Mouse (Mus musculus) G1E-ER4 (cell line): ENCODE measurements around the gene Lca5l. TPM values are rescaled to one million over a fixed set of nuclear protein-coding genes. Genes with fewer than 3 reads are reported as not detected.

Source experiments
- GATA1 ChIP-seq: IDR thresholded peaks from one replicate; pipeline ENCODE4 v1.8.0; 2012; ENCODE audit warnings: low read length, inconsistent platforms
- polyA plus RNA-seq: library from polyadenylated mRNA; stranded (reverse); fragments of >175 nt; gene quantifications from 2 replicates; pipeline ENCODE4 v1.2.3, GENCODE M21; 2012

Gene Lca5l
- polyA plus RNA-seq = not detected in 2 replicates

DNA sequence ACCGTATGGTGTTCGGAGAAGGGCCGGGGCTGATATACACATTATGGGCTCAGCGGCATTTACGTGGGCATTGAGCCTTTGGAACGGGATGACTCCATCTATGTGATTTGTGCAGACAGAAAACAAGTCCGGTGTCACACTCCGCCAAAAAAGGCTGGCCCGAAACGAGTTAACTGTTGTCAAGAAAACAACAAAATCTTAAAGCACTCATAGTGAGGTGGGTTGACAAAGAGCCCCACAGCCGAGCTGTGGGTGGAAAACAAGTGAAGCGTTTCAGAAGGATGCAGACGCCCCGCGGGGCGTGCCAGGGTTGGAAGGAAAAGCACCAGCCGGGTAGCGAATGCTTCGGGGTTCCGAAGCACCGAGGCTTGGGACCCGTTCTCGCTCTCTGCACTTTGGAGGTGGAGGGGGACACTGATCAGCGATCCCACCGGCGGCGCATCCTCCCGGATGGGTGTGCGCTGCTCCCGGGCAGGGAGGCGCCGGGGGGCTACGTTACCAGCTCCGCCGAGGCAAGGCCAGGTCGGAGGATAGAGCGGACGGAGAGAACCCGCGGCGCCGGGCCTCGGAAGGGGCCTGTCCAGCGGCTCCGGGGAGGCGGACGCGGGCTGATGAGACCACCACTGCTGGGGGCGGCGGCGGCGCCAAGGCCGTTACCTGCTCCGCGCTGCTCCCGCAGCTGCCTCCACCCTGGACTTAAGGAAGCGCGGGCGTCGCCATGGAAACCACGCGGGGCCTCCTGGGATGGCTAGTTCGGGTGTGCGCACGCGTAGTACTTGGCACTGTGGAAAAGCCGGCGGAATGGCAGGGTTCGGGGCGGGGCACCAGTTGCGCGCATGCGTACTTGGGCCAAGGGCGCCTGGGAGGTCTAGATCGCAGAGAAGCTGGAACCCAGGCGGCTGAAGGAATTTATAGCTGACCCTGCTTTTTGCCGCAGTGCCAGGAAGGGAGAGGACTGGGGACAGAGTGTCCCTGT lies at the start of gene Lca5l:
Lca5l (minus strand) TSS at position 741 of the 976 bp plus-strand sequence.
- TF ChIP-seq GATA1 = no peak

- TF ChIP-seq GATA1 = no peak
Measured at GRCm38 (mm10) chr16:96235366-96235970, 43.4 kb upstream of the Lca5l start, which contains the start of gene B3galt5. Gene B3galt5 (plus strand): TSS chr16:96235801.

GRCm38 (mm10) chr16:96233996-96234395 lies 41.9 kb upstream of the Lca5l start:
- TF ChIP-seq GATA1 = no peak

DNA sequence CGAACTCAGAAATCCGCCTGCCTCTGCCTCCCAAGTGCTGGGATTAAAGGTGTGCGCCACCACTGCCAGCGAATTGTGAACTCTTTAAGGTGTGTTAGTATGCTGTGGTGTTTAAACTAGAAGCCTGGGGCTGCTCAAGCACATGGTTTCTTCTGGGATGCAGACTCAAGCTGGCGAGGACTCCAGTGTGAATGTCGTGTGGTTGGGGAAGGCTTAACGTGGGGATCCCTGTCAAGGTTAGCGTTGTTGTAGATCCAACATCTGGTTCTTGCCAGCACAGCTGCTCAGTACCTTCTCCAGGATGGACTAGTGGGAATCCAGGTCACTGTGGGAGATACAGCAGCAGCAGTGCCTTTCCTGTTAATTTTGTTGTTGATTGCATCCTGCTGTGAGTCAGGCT lies 39.9 kb upstream of the Lca5l start:
- TF ChIP-seq GATA1 = no peak

DNA sequence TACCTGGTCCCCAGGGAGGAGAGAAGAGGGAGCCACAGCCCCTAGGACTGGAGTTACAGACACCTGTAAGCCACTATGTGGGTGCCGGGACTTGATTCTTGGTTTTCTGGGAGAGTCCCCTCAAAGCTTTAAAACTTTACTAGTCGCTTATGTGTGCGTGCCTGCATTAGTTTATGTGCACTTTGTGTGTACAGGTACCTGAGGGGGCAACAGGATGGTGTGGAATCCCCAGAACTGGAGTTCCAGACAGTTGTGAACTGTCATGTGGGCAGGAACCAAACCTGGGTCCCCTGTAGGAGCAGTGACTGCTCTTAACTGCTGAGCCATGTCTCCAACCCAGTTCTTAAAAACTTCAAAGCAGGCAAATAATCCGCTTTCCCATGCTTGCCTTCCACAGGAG lies 39.2 kb upstream of the Lca5l start:
- no peak for TF ChIP-seq GATA1

- TF ChIP-seq GATA1 = no peak
Measured at GRCm38 (mm10) chr16:96230411-96230810, 38.3 kb upstream of the Lca5l start.

- TF ChIP-seq GATA1 = no peak
Measured at GRCm38 (mm10) chr16:96229044-96229555, 37.0 kb upstream of the Lca5l start.

DNA sequence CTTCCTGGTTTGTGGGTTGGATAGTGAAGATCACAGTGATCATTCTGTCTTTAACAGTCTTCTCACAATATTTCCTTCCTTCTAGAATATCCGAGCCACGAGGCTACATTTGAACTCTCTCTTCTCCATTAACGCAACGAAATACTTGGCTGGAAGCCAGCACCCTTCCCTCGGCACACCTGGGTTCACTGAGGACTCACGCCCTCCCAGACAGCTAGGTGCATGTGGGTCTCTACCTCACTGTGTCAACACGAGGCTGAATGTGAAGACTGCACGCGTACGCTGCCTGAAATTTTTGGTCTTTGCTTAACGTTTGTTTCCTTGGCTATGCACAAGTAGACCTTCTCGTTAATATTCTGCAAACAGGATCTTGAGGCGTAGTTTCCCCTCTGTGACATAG lies 36.4 kb upstream of the Lca5l start:
- no peak for TF ChIP-seq GATA1

DNA sequence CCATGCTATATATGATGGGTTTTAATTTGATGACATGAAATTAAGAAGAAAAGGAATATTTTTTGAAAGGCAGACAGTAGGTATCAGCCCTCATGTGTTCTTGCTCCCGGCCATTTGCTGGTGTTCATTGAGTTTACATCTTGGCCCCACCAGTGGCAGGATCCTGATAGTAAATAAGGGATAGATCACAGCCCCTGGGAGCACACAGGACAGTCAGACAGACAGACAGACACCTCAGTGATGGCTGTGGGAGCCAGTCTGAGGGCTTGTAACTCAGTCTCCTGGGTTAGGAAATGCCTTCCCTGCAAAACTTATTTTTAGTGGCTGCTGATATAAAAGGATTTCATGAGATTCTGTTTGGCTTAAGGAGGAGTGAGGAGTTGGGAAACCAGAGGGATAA lies 30.4 kb upstream of the Lca5l start:
- TF ChIP-seq GATA1 = no peak

DNA sequence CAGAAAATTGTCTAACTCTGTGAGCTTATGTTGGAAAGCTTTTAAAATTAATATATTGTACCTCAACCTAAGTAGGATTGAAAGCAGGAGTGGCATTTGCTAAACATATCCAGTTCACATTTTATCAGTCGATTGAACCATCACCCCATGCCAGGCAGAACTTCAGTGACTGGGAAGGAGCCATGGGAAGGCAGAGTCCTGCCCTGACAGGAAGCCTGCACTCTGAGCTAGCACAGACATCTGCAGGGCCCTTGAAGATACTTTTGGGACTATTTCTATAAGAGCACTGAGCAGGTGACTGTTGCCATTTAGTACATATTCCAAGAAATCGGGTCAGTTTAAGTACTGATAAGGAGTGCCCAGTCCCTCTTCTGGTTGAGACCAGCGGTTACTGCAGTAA lies 29.9 kb upstream of the Lca5l start:
- TF ChIP-seq GATA1 = no peak

DNA sequence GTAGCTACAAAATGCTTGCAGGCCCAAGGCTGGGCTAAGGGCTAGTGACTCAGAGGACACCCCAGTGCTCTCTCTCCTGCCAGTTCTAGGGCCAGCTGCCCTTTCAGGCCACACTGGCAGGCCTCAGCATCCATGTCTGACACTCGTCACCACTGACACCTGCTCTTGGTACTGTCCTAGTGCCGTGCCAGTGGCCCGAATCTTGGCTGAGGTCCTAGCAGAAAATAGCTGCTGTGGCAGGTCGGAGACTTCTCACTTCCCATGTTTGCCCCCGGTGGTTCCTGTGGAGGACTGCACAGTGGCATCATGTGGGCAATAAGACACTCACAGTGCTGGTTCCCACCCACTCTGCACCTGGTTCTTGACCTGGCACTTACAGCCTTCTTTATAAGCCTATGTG lies 29.4 kb upstream of the Lca5l start:
- TF ChIP-seq GATA1 = no peak

GRCm38 (mm10) chr16:96213027-96213426 lies 21.0 kb upstream of the Lca5l start:
- no peak for TF ChIP-seq GATA1

DNA sequence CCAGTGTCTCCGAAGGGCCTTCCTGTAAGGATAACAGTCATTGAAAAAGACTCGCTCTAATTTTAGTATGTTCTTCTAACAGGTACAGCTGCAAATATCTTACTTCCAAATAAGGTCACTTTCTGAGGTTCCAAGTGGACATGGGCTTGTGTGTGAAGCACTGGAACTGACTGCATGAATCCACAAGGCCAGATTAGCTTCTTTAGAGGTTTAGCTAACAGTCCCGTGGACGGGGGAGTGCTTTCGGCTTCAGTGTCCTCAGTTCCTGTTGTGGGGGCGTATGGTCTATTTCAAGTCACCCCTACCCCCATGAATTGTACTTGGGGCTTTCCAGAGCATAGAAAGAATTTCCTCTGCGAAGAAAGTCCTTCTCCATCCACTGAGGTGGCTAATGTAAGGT lies 18.8 kb upstream of the Lca5l start:
- TF ChIP-seq GATA1 = no peak

GRCm38 (mm10) chr16:96209789-96210188 lies 17.7 kb upstream of the Lca5l start:
- TF ChIP-seq GATA1 = no peak

GRCm38 (mm10) chr16:96201485-96202232 lies 9.6 kb upstream of the Lca5l start:
- no peak for TF ChIP-seq GATA1

DNA sequence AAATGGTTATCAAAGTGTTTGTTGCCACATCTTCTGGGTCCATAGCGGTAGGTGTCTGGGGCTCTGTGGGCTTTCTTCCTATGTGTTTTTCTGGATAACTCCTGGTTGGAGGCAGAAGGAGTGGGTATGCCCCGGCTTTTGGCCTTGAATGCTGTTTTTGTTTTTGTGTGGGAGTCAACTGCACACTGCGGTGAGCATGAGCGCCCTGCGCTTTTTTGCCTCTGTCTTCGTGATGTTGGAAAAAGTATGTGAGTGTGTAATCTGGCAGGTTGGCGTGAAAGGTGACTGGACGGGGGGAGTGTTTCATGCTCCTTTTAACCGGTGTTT lies 8.6 kb upstream of the Lca5l start:
- no peak for TF ChIP-seq GATA1
